Mouse (Mus musculus) right cerebral cortex, postnatal 4 days (tissue): Measurements from ENCODE around the gene Brd1.
"Not testable (repeated sequence)": the region's sequence is repeated elsewhere in the genome, so short reads cannot be mapped to it uniquely, and the experiment has no call there.

Experiments
- DNase-seq: peaks from one replicate; pipeline ENCODE4 v3.0.0-alpha.2; 2022

Gene Brd1

GRCm38 (mm10) chr15:88727204-88727603 lies 6.8 kb downstream of the Brd1 start:
- no peak for DNase-seq

GRCm38 (mm10) chr15:88725036-88725435 lies 9.0 kb downstream of the Brd1 start:
- DNase-seq = no peak

GRCm38 (mm10) chr15:88724311-88724710 lies 9.7 kb downstream of the Brd1 start:
- no peak for DNase-seq

- no peak for DNase-seq
Observed at GRCm38 (mm10) chr15:88723205-88723604, 10.8 kb downstream of the Brd1 start.

- no peak for DNase-seq
Observed at GRCm38 (mm10) chr15:88717239-88717638, 16.8 kb downstream of the Brd1 start.

- DNase-seq = peak; percentile 30
Observed at GRCm38 (mm10) chr15:88716350-88716749, 17.7 kb downstream of the Brd1 start.

- DNase-seq = no peak
Observed at GRCm38 (mm10) chr15:88714021-88714589, 19.9 kb downstream of the Brd1 start.

- no peak for DNase-seq
Observed at GRCm38 (mm10) chr15:88712501-88712900, 21.5 kb downstream of the Brd1 start.

GRCm38 (mm10) chr15:88709878-88710277 lies 24.2 kb downstream of the Brd1 start:
- no peak for DNase-seq

GRCm38 (mm10) chr15:88708657-88709511 lies 25.1 kb downstream of the Brd1 start:
- DNase-seq = no peak

- no peak for DNase-seq
Observed at GRCm38 (mm10) chr15:88708204-88708603, 25.8 kb downstream of the Brd1 start.

- DNase-seq = not testable (repeated sequence)
Observed at GRCm38 (mm10) chr15:88706987-88707386, 27.0 kb downstream of the Brd1 start.

- no peak for DNase-seq
Observed at GRCm38 (mm10) chr15:88706320-88706719, 27.7 kb downstream of the Brd1 start.

GRCm38 (mm10) chr15:88704284-88704683 lies 29.7 kb downstream of the Brd1 start:
- DNase-seq = no peak

- DNase-seq = no peak
Observed at GRCm38 (mm10) chr15:88702501-88702900, 31.5 kb downstream of the Brd1 start.

GRCm38 (mm10) chr15:88700759-88701158 lies 33.3 kb downstream of the Brd1 start:
- peak; percentile 37 for DNase-seq

GRCm38 (mm10) chr15:88699508-88699907 lies 34.5 kb downstream of the Brd1 start:
- DNase-seq = no peak

- no peak for DNase-seq
Observed at GRCm38 (mm10) chr15:88697586-88697985, 36.4 kb downstream of the Brd1 start.

- DNase-seq = no peak
Observed at GRCm38 (mm10) chr15:88696055-88696454, 38.0 kb downstream of the Brd1 start.

- DNase-seq = no peak
Observed at GRCm38 (mm10) chr15:88694033-88694432, 40.0 kb downstream of the Brd1 start.

GRCm38 (mm10) chr15:88692720-88693119 lies 41.3 kb downstream of the Brd1 start:
- no peak for DNase-seq

- no peak for DNase-seq
Observed at GRCm38 (mm10) chr15:88691129-88691528, 42.9 kb downstream of the Brd1 start.

GRCm38 (mm10) chr15:88688120-88688519 lies 45.9 kb downstream of the Brd1 start:
- DNase-seq = no peak

GRCm38 (mm10) chr15:88686725-88687124 lies 47.3 kb downstream of the Brd1 start:
- no peak for DNase-seq
